Mouse (Mus musculus): ENCODE measurements around the gene Tenm2. TPM values are rescaled to one million over a fixed set of nuclear protein-coding genes. Genes with fewer than 3 reads are reported as not detected.
A peak's percentile ranks its signal among the peaks of the same experiment; 100 is the strongest.

Gene Tenm2
- polyA plus RNA-seq, 1 experiment from 2014 or later = 0.12 TPM

GRCm38 (mm10) chr11:37227404-37227803 lies 8.4 kb downstream of the Tenm2 start:
- H3K4me3 ChIP-seq (ENCODE audit: low read depth, low read length) = no peak overlapping the region
- no peak overlapping the region for H3K27ac ChIP-seq (ENCODE audit: low read depth, low read length)
- no peak for ATAC-seq
- no peak overlapping the region for H3K4me2 ChIP-seq (replicated peaks; ENCODE audit: low read depth)
- H3K9me3 ChIP-seq (ENCODE audit: control insufficient read depth) = no peaks in the 10 kb centered on the region
- H3K9ac ChIP-seq (ENCODE audit: low read depth, low read length) = no peak overlapping the region
- no peaks in the 10 kb centered on the region for H3K27me3 ChIP-seq (replicated peaks; ENCODE audit: control insufficient read depth, insufficient read depth, low read length)
- no peaks in the 10 kb centered on the region for H3K36me3 ChIP-seq (ENCODE audit: control insufficient read depth, insufficient read depth)
- 35% methylated on average over 1 of the region's 1 CpGs for WGBS
- no peak for TF ChIP-seq CTCF (IDR thresholded peaks at IDR 0.05; ENCODE audit: low read depth)
- H3K4me1 ChIP-seq (replicated peaks; ENCODE audit: control insufficient read depth, insufficient read depth, low read length) = no peaks in the 10 kb centered on the region

GRCm38 (mm10) chr11:37226943-37227342 lies 8.8 kb downstream of the Tenm2 start:
- ATAC-seq = no peak
- no peak overlapping the region for H3K4me3 ChIP-seq (ENCODE audit: low read depth, low read length)
- peak overlapping the region; percentile 25; the same call in 1 of the 2 replicates for H3K4me2 ChIP-seq (replicated peaks; ENCODE audit: low read depth)
- H3K9ac ChIP-seq (ENCODE audit: low read depth, low read length) = no peak overlapping the region
- no peak overlapping the region for H3K27ac ChIP-seq (ENCODE audit: low read depth, low read length)
- H3K36me3 ChIP-seq (ENCODE audit: control insufficient read depth, insufficient read depth) = no peaks in the 10 kb centered on the region
- WGBS = 38% methylated on average over 10 of the region's 10 CpGs
- H3K27me3 ChIP-seq (replicated peaks; ENCODE audit: control insufficient read depth, insufficient read depth, low read length) = no peaks in the 10 kb centered on the region
- no peaks in the 10 kb centered on the region for H3K4me1 ChIP-seq (replicated peaks; ENCODE audit: control insufficient read depth, insufficient read depth, low read length)
- H3K9me3 ChIP-seq (ENCODE audit: control insufficient read depth) = no peaks in the 10 kb centered on the region
- TF ChIP-seq CTCF (IDR thresholded peaks at IDR 0.05; ENCODE audit: low read depth) = no peak

- 63% methylated on average over 2 of the region's 2 CpGs for WGBS
- Histone ChIP-seq H3K4me1 (replicated peaks; ENCODE audit: control insufficient read depth, insufficient read depth, low read length) (no peaks in the 10 kb centered on the region), H3K9ac (ENCODE audit: low read depth, low read length) (no peak overlapping the region), H3K27ac (ENCODE audit: low read depth, low read length) (no peak overlapping the region), H3K9me3 (ENCODE audit: control insufficient read depth) (no peaks in the 10 kb centered on the region), H3K4me3 (ENCODE audit: low read depth, low read length) (no peak overlapping the region), H3K27me3 (replicated peaks; ENCODE audit: control insufficient read depth, insufficient read depth, low read length) (no peaks in the 10 kb centered on the region), H3K4me2 (replicated peaks; ENCODE audit: low read depth) (no peak overlapping the region), H3K36me3 (ENCODE audit: control insufficient read depth, insufficient read depth) (no peaks in the 10 kb centered on the region)
- TF ChIP-seq CTCF (IDR thresholded peaks at IDR 0.05; ENCODE audit: low read depth) = no peak
- ATAC-seq = no peak
Measured at GRCm38 (mm10) chr11:37222737-37223136, 13.0 kb downstream of the Tenm2 start.

- WGBS = 56% methylated on average over 2 of the region's 2 CpGs
- no peaks in the 10 kb centered on the region for H3K4me1 ChIP-seq (replicated peaks; ENCODE audit: control insufficient read depth, insufficient read depth, low read length)
- no peak for TF ChIP-seq CTCF (IDR thresholded peaks at IDR 0.05; ENCODE audit: low read depth)
- no peak overlapping the region for H3K27ac ChIP-seq (ENCODE audit: low read depth, low read length)
- no peak overlapping the region for H3K4me2 ChIP-seq (replicated peaks; ENCODE audit: low read depth)
- H3K4me3 ChIP-seq (ENCODE audit: low read depth, low read length) = no peak overlapping the region
- no peak for ATAC-seq
- no peaks in the 10 kb centered on the region for H3K27me3 ChIP-seq (replicated peaks; ENCODE audit: control insufficient read depth, insufficient read depth, low read length)
- no peaks in the 10 kb centered on the region for H3K36me3 ChIP-seq (ENCODE audit: control insufficient read depth, insufficient read depth)
- no peak overlapping the region for H3K9ac ChIP-seq (ENCODE audit: low read depth, low read length)
- no peaks in the 10 kb centered on the region for H3K9me3 ChIP-seq (ENCODE audit: control insufficient read depth)
Measured at GRCm38 (mm10) chr11:37222056-37222455, 13.7 kb downstream of the Tenm2 start.

GRCm38 (mm10) chr11:37220921-37221320 lies 14.8 kb downstream of the Tenm2 start:
- no peaks in the 10 kb centered on the region for H3K4me1 ChIP-seq (replicated peaks; ENCODE audit: control insufficient read depth, insufficient read depth, low read length)
- no peak overlapping the region for H3K9ac ChIP-seq (ENCODE audit: low read depth, low read length)
- no peaks in the 10 kb centered on the region for H3K27me3 ChIP-seq (replicated peaks; ENCODE audit: control insufficient read depth, insufficient read depth, low read length)
- no peak overlapping the region for H3K4me3 ChIP-seq (ENCODE audit: low read depth, low read length)
- no peak for TF ChIP-seq CTCF (IDR thresholded peaks at IDR 0.05; ENCODE audit: low read depth)
- H3K4me2 ChIP-seq (replicated peaks; ENCODE audit: low read depth) = no peak overlapping the region
- no peaks in the 10 kb centered on the region for H3K9me3 ChIP-seq (ENCODE audit: control insufficient read depth)
- no peak overlapping the region for H3K27ac ChIP-seq (ENCODE audit: low read depth, low read length)
- ATAC-seq = no peak
- 87% methylated on average over 6 of the region's 6 CpGs for WGBS
- no peaks in the 10 kb centered on the region for H3K36me3 ChIP-seq (ENCODE audit: control insufficient read depth, insufficient read depth)

- Histone ChIP-seq H3K36me3 (ENCODE audit: control insufficient read depth, insufficient read depth) (no peaks in the 10 kb centered on the region), H3K4me2 (replicated peaks; ENCODE audit: low read depth) (no peak overlapping the region), H3K4me3 (ENCODE audit: low read depth, low read length) (no peak overlapping the region), H3K9me3 (ENCODE audit: control insufficient read depth) (no peaks in the 10 kb centered on the region), H3K27me3 (replicated peaks; ENCODE audit: control insufficient read depth, insufficient read depth, low read length) (no peaks in the 10 kb centered on the region), H3K27ac (ENCODE audit: low read depth, low read length) (no peak overlapping the region), H3K4me1 (replicated peaks; ENCODE audit: control insufficient read depth, insufficient read depth, low read length) (no peaks in the 10 kb centered on the region), H3K9ac (ENCODE audit: low read depth, low read length) (no peak overlapping the region)
- no peak for ATAC-seq
- TF ChIP-seq CTCF (IDR thresholded peaks at IDR 0.05; ENCODE audit: low read depth) = peak; percentile 79
- WGBS = 5% methylated on average over 3 of the region's 3 CpGs
Measured at GRCm38 (mm10) chr11:37186132-37186531, 49.6 kb downstream of the Tenm2 start.

- no peaks in the 10 kb centered on the region for H3K27me3 ChIP-seq (replicated peaks; ENCODE audit: control insufficient read depth, insufficient read depth, low read length)
- H3K9ac ChIP-seq (ENCODE audit: low read depth, low read length) = no peak overlapping the region
- no peaks in the 10 kb centered on the region for H3K36me3 ChIP-seq (ENCODE audit: control insufficient read depth, insufficient read depth)
- no peak overlapping the region for H3K4me3 ChIP-seq (ENCODE audit: low read depth, low read length)
- WGBS = 86% methylated on average over 6 of the region's 6 CpGs
- H3K27ac ChIP-seq (ENCODE audit: low read depth, low read length) = no peak overlapping the region
- no peaks in the 10 kb centered on the region for H3K9me3 ChIP-seq (ENCODE audit: control insufficient read depth)
- H3K4me2 ChIP-seq (replicated peaks; ENCODE audit: low read depth) = no peak overlapping the region
- ATAC-seq = no peak
- H3K4me1 ChIP-seq (replicated peaks; ENCODE audit: control insufficient read depth, insufficient read depth, low read length) = no peaks in the 10 kb centered on the region
- no peak for TF ChIP-seq CTCF (IDR thresholded peaks at IDR 0.05; ENCODE audit: low read depth)
Measured at GRCm38 (mm10) chr11:37177426-37177825, 58.3 kb downstream of the Tenm2 start.

Measured in intestine, postnatal 0 days (tissue).